Mouse (Mus musculus): ENCODE data around the gene Gm13088.
"Not testable (repeated sequence)": the region's sequence is repeated elsewhere in the genome, so short reads cannot be mapped to it uniquely, and the experiment has no call there.

Gene Gm13088

DNA sequence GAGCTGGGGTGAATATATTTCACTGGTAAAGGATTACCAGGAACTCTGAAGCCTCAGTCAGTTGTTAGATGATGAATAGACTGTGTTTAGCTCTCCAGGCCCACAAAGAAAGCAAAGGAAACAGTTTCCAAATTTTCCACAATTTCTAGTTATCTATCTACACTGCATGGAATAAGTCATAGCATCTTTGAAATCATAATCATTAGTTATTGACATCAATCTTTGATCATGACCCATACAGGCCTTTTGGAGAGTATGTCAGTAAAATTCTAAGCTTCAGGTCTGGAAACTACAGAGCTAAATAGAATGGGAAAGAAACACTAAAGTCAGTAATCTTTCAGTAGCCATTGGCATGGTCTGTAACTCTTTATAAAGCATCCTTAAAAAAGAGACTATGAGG, at the start of gene Gm13088:
Gm13088 (minus strand) TSS at position 101 of the 400 bp plus-strand sequence.
- DNase-seq (ENCODE audit: low read depth) = not testable (repeated sequence)

DNA sequence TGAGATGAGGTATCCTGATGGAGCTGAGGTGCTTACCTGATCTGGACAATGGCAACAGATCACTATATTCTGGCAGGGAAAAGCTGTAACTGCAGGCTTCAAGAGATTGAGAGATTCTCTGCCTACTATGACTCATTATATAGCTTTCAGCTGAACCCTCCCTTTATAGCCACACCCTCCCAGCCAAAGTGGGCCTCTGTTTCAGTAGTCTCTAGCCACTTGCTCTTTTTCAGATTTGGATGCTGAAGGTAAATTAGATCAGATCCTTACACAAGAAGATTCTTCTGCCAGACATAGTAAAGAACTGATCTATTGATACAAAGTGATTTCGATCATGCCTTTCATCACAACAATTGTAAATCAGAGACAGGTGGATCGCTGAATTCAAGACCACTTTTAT, 45.6 kb upstream of the Gm13088 start, which contains the start of gene Gm13089:
Gm13089 (minus strand) TSS at position 101 of the 400 bp plus-strand sequence.
- DNase-seq (ENCODE audit: low read depth) = no peak

DNA sequence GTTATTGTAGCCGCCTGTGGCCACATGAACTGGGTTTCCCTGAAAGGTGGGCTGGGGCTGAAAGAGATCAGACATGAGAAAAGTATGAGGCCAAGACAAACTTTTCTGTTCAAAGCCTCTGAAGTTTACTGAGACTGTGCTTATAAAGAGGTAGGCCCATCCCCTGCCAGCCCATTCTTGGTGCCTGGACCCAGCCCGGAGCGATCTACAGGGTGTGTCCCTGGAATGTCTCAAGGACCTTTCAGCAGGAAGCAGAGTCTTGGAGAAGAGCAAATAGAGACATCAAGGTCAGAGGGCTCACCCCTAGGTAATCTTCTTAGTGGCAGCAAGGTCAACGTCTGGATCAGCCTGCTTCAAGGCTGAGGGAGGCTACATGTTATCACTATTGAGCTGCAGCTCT, 38.9 kb downstream of the Gm13088 start:
- not testable (repeated sequence) for DNase-seq (ENCODE audit: low read depth)

DNA sequence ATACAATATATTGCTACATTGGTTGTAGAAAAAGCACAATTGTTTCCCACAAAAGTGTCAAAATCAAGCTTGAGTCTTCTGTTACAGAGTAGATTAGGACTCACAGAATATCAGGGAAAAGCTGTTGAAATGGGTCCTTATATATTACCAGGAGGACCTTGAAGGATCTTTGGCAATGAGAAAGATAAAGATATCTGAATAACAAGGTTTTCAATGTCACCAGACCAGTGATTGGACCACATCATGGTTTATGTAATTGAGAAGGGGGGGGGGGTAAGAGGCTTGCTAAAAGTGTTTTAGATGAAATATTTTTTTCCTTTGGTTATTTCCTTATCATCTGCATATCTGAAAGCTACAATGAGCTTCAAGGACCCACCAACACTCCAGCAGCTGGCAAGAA, 42.3 kb downstream of the Gm13088 start, which contains the start of gene Gm13083:
Gm13083 (plus strand) TSS at position 301 of the 400 bp plus-strand sequence.
- DNase-seq (ENCODE audit: low read depth) = not testable (repeated sequence)

DNA sequence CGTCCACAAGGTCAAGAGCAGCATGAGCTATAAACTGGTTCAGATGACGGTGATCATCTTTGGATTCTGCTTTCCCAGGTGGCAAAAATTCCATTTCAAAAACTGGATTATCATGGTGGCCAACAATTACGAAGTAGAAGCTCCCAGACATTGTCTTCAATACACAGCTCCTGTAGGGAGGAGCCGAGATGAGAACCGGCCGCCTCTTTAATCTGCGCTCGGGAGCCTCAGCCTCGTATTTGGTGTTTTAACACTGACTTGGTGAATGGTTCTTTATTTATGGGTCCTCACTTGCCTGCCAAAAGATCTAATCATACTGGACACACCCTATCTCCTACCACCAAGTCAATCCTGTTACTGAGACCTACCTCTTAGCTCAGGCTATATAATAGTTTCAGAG, 45.1 kb downstream of the Gm13088 start:
- DNase-seq (ENCODE audit: low read depth) = not testable (repeated sequence)
